Mouse (Mus musculus): ENCODE data around the gene Cdk1.

Gene Cdk1

GRCm38 (mm10) chr10:69348206-69348605 is 4.5 kb downstream of the Cdk1 start:
- no peak for DNase-seq (ENCODE audit: low spot score in 2 of 2)

DNA sequence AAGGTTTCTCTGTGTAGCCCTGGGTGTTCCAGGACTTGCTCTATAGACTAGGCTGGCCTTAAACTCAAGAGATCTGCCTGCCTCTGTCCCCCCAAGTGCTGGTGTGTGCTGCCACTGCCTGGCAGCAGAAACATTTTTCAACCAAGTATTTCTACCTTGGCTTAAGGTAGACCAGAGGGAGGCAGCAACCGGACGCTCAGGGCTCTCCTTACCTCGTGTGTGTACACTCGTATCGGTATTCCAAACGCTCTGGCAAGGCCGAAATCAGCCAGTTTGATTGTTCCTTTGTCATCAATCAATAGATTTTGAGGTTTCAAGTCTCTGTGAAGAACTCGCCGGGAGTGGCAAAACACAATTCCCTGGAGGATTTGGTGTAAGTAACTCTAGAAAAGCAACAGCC is 10.4 kb downstream of the Cdk1 start:
- DNase-seq (ENCODE audit: low spot score in 2 of 2) = no peak

GRCm38 (mm10) chr10:69341570-69342227 is 11.0 kb downstream of the Cdk1 start:
- no peak for DNase-seq (ENCODE audit: low spot score in 2 of 2)

DNA sequence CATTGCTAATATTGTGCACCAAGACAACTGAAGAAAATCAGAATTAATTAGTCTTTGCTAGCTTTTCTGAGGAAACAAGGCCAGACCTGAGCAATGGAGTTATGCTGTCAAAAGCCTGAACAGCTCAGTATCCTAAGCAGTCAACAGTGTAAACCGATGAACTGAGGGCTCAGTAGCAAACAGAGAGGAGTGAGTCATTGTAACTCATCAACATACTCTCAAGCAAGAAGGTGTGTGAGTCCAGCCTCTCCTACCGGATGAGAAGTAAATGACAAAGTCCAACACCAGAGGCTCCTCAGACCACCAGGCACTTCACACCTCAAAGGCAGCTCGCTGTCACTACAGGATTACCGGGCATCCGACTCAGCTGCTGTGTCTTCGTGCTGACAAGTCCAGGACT is 12.7 kb downstream of the Cdk1 start:
- no peak for DNase-seq (ENCODE audit: low spot score in 2 of 2)

DNA sequence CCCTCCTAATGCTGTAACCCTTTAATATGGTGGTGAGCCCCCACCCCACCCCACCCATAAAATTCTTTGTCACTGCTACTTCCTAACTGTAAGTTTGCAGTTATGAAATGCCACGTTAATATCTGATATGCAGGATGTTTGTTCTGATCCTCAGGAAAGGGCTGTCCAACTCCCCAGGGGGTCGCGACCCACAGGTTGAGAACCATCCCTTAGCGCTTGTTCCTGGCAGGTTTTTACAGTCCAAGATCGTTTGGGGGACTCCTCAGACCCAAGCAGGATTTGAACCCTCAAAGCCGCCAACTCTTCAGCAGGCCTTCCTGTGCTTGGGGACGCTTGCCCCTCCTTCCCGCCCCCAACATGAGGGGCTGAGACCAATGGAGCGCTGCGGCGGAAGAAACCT is 16.5 kb downstream of the Cdk1 start:
- no peak for DNase-seq (ENCODE audit: low spot score in 2 of 2)

GRCm38 (mm10) chr10:69335611-69336010 is 17.1 kb downstream of the Cdk1 start:
- no peak for DNase-seq (ENCODE audit: low spot score in 2 of 2)

- DNase-seq (ENCODE audit: low spot score in 2 of 2) = no peak
Measured at GRCm38 (mm10) chr10:69335195-69335536, 17.6 kb downstream of the Cdk1 start.

- no peak for DNase-seq (ENCODE audit: low spot score in 2 of 2)
Measured at GRCm38 (mm10) chr10:69334271-69335194, 18.2 kb downstream of the Cdk1 start.

DNA sequence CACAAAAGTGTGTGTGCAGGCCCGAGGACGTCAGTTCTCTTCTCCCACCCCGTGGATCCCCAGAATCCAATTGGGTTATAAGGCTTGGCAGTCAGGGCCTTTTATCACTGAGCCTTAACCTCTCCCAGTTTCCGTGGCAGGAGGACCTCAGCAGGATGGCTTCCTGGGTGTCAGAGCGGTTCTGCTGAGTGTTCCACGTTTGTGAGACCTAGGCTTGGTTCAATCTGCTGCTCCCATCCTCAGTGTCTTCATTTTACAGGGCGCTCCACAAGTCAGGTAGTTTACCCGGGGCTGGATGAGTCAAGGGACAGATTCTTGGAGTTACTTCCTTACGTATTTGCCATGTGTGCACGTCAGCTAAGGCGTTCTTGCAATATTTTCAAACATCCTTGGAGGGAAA is 19.5 kb downstream of the Cdk1 start:
- no peak for DNase-seq (ENCODE audit: low spot score in 2 of 2)

DNA sequence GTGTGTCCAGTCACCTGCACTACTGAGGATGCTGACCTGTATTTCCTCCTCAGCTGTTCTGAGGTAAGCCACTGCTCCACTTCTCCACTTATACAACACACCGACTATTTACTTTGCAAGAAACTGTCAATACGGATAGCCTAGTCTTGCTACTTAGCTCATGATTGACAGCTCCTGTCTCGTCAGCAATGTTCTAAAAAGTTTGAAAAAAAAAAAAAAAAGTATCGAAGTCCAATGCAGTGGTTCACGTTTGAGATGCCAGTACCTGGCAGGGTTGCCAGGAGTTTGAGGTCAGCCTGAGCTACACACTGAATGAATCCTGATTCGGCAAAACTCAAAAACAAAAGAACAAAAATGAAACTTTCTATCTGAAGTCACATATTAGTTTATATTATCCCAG is 21.5 kb downstream of the Cdk1 start:
- DNase-seq (ENCODE audit: low spot score in 2 of 2) = no peak

- no peak for DNase-seq (ENCODE audit: low spot score in 2 of 2)
Measured at GRCm38 (mm10) chr10:69328656-69329046, 24.1 kb downstream of the Cdk1 start.

- no peak for DNase-seq (ENCODE audit: low spot score in 2 of 2)
Measured at GRCm38 (mm10) chr10:69328029-69328655, 24.6 kb downstream of the Cdk1 start.

DNA sequence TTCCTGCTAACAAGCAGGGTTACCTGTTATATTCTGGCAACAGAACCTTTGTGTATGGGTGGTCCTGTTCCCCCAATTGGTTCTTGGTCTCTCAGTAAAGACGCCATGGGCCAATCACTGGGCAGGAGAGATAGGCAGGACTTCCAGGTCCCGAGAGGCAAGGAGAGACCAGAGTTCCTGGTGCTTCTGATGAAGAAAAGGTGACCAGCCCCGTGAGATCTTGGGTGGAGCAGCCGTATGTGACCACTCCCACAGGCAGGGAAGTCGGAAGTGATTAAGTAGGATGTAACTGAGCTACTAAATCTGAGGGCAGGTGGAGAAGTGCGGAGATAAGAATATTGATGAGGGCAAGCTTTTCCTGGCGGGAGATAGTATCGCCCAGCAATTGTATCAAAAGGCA is 25.4 kb downstream of the Cdk1 start:
- no peak for DNase-seq (ENCODE audit: low spot score in 2 of 2)

DNA sequence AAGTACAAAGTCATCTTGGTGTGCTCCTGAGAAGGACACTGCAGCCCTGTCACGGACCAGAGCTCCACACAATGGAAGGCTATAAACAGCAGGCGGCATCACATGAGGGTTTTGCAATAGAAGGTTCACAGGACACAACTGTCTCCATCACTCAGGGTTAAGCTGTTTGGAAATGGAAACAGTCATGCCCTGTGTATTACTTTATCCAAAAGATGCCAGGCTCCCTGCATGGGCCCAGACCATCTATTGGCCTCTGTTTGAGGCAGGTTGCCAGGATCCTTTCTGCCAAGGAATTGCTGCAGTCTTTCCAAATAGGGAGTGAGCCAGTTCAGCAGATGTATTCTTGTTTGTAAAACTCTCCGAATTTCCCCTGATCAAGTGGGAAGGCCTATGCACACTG is 26.3 kb downstream of the Cdk1 start:
- no peak for DNase-seq (ENCODE audit: low spot score in 2 of 2)

- DNase-seq (ENCODE audit: low spot score in 2 of 2) = no peak
Measured at GRCm38 (mm10) chr10:69324816-69325215, 27.9 kb downstream of the Cdk1 start.

GRCm38 (mm10) chr10:69323986-69324385 is 28.8 kb downstream of the Cdk1 start:
- no peak for DNase-seq (ENCODE audit: low spot score in 2 of 2)

DNA sequence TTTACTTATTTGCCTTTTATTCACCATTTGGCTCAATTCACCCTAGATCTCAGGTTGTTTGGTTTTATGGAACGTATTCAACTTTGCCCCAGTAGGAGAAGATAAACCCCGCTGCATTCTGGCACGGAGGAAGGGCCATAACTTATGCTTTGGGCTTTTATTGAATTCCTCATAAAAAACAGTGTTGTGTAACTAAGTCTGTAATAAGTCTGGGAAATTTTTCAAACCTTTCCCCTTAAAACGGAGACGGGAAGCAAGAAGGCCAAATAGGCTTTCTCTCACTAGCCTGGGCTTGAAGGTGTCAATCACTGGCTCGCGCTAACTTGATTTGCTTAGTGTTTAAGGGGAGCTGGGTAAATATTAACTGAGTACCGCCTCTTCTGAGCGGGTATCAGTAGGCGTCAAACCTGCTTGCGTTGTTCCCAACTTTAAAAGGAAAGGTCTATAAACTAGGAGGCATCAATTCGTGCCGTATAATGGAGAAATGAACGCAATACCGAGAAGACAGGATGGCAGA is 31.2 kb downstream of the Cdk1 start:
- no peak for DNase-seq (ENCODE audit: low spot score in 2 of 2)

- peak; percentile 38 to 79 for DNase-seq (ENCODE audit: low spot score in 2 of 2)
Measured at GRCm38 (mm10) chr10:69320667-69321518, 31.8 kb downstream of the Cdk1 start.

DNA sequence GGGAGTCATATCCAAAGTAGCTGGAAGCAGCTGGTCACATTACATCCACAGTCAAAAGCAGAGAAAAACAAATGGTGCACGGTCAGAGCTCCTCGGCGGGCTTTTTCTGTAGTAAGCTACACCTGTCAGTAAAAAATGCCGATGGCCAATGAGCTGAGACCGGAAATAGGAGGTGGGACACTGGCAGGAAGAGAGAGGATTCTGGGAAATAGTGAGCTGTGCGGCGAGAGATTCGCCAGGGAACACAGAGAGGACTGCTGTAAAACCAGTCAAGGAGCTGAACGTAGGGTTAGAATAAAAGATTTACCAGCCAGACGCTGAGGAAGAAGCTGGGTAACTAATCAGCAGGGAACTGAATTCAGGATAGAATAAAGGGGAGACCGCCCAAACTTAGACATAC is 34.2 kb downstream of the Cdk1 start:
- DNase-seq (ENCODE audit: low spot score in 2 of 2) = no peak

- DNase-seq (ENCODE audit: low spot score in 2 of 2) = no peak
Measured at GRCm38 (mm10) chr10:69313944-69314343, 38.8 kb downstream of the Cdk1 start.

GRCm38 (mm10) chr10:69311867-69312266 is 40.9 kb downstream of the Cdk1 start:
- DNase-seq (ENCODE audit: low spot score in 2 of 2) = no peak

DNA sequence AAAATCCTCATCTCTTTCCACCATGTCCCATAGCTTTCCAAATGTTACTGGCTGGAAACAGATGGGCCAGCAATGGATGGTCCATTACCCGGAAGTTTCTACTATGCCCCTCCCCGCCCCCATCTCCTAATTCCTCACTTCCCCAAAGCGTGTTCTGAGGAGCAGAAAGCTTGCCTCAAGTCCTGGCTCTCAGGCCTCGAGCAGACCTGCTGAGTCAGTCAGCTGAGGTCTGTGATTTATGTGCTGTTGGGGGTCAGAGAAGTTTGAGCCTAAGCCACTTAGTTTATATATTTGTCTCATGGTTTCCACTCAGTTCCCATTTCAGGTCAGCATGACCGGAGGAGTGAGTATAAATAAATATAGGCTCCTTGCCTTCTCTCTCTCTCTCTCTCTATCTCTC is 43.6 kb downstream of the Cdk1 start:
- no peak for DNase-seq (ENCODE audit: low spot score in 2 of 2)
